22 mouse cellular contexts compared by ENCODE assay signal in the genomic region with DNA sequence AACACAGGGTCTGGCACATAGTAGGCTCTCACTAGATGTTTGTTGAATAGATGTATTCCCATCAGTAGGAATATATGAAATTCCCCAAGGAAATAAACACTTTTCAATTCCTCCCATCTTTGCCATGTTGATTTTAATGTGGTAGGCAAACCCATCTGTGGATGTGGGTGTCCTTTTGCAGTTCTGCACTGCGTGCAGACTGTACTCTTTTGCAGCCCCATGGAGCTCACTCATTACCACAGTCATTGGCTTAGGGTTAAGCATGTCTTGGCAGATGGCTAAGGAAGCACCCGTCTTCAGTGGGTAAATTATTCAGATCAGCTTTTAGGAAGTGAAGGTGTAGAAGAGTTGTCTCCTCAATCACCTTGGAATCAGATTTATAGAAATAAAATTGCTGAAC.
"Had no signal": no experiment of that assay in that cellular context is flagged by ENCODE, and none has a peak within 500 bp of the region (broad histone marks: within the 10 kb centered on the region; RNA-seq: fewer than 3 reads in every experiment).

No protein-coding gene starts in this region.

- H3K4me2 ChIP-seq: intestine, embryonic 15.5 days; kidney, embryonic 15.5 days; limb, embryonic 13.5 days; liver, embryonic 12.5 days; liver, embryonic 15.5 days; lung, embryonic 15.5 days; midbrain, embryonic 11.5 days; stomach, embryonic 15.5 days had no signal

- DNase-seq: kidney, adult 11 months; kidney, adult 8-10 months; kidney, postnatal 10 days; kidney, postnatal 36 days; liver; lung, adult 18-20 months; lung, postnatal 4 days; midbrain, embryonic 14.5 days; right cerebral cortex, postnatal 14 days; spleen, adult 18-20 months; thymus, adult 18-20 months; thymus, postnatal 36 days had no signal

- H3K27me3 ChIP-seq: intestine, embryonic 15.5 days; kidney, embryonic 15.5 days; liver, embryonic 12.5 days; liver, embryonic 15.5 days; lung, embryonic 15.5 days; stomach, embryonic 15.5 days had no signal

- H3K27ac ChIP-seq: intestine, embryonic 15.5 days; kidney, embryonic 15.5 days; limb, embryonic 10.5 days; limb, embryonic 13.5 days; liver, embryonic 12.5 days; liver, embryonic 15.5 days; lung, embryonic 15.5 days; stomach, embryonic 15.5 days had no signal

- H3K4me1 ChIP-seq: intestine, embryonic 15.5 days; kidney, embryonic 15.5 days; limb, embryonic 10.5 days; liver, embryonic 12.5 days; liver, embryonic 15.5 days; lung, embryonic 15.5 days; stomach, embryonic 15.5 days had no signal

- H3K9ac ChIP-seq: intestine, embryonic 15.5 days; kidney, embryonic 15.5 days; limb, embryonic 13.5 days; liver, embryonic 12.5 days; liver, embryonic 15.5 days; lung, embryonic 15.5 days; stomach, embryonic 15.5 days had no signal

- H3K9me3 ChIP-seq: intestine, embryonic 15.5 days; kidney, embryonic 15.5 days; limb, embryonic 10.5 days; limb, embryonic 13.5 days; liver, embryonic 12.5 days; liver, embryonic 15.5 days; lung, embryonic 15.5 days; stomach, embryonic 15.5 days had no signal

- H3K4me3 ChIP-seq: intestine, embryonic 15.5 days; kidney, embryonic 15.5 days; layer of hippocampus, adult 2 months; limb, embryonic 10.5 days; limb, embryonic 13.5 days; liver, embryonic 12.5 days; liver, embryonic 15.5 days; lung, embryonic 15.5 days; stomach, embryonic 15.5 days had no signal

- H3K36me3 ChIP-seq: intestine, embryonic 15.5 days; kidney, embryonic 15.5 days; limb, embryonic 10.5 days; limb, embryonic 13.5 days; liver, embryonic 12.5 days; liver, embryonic 15.5 days; lung, embryonic 15.5 days; stomach, embryonic 15.5 days had no signal

- ATAC-seq: intestine, embryonic 15.5 days; liver, embryonic 12.5 days had no signal
